Mouse (Mus musculus) CH12.LX (cell line): ENCODE measurements around the gene Ppp6r1. TPM values are rescaled to one million over a fixed set of nuclear protein-coding genes. Genes with fewer than 3 reads are reported as not detected.

Experiments used
- DNase-seq: peaks from one replicate; pipeline ENCODE4 v3.0.0-alpha.2; 2013; ENCODE audit errors: extremely low read depth
- H3K27ac ChIP-seq: 2 replicates; pipeline ENCODE4 v1.5.1; 2012; ENCODE audit warnings: low read depth, mild to moderate bottlenecking, control low read depth, moderate library complexity; ENCODE audit not compliant: insufficient read depth
- H3K27me3 ChIP-seq: replicated peaks from 2 replicates; pipeline ENCODE3; 2012; ENCODE audit warnings: inconsistent platforms
- H3K36me3 ChIP-seq, 2 experiments: replicated peaks in 1 of 2; 2 replicates each; pipeline versions ENCODE3 to v1.6.1; 2012; ENCODE audit warnings: inconsistent platforms in 1 of 2, low read length in 1 of 2, mild to moderate bottlenecking in 1 of 2, mixed read lengths in 1 of 2, moderate library complexity in 1 of 2; ENCODE audit not compliant: control insufficient read depth in 1 of 2, insufficient read depth in 1 of 2
- H3K4me1 ChIP-seq, 2 experiments: 2 replicates each; pipeline ENCODE4 v1.6.1; 2012; ENCODE audit warnings: inconsistent platforms in 1 of 2, moderate library complexity in 1 of 2; ENCODE audit not compliant: insufficient read depth in 2 of 2, control insufficient read depth in 1 of 2
- H3K4me2 ChIP-seq: 2 replicates; pipeline ENCODE4 v1.6.1; 2012; ENCODE audit warnings: low read depth, mild to moderate bottlenecking, control low read depth; ENCODE audit not compliant: poor library complexity, insufficient read depth, severe bottlenecking
- H3K4me3 ChIP-seq, 3 experiments: fragments of 150-350 bp in 1 of 3; sonication (generic) in 1 of 3; replicated peaks in 1 of 3; 2 replicates each; pipeline versions ENCODE3 to v1.5.1; 2011 to 2012; ENCODE audit warnings: low read depth in 2 of 3, low read length in 2 of 3, mild to moderate bottlenecking in 2 of 3, moderate library complexity in 2 of 3, control low read depth in 1 of 3, improper control_type of control experiment in 1 of 3, inconsistent platforms in 1 of 3, mixed read lengths in 1 of 3; ENCODE audit not compliant: poor library complexity in 1 of 3
- H3K79me2 ChIP-seq: replicated peaks from 2 replicates; pipeline ENCODE4 v1.6.1; 2012; ENCODE audit warnings: mild to moderate bottlenecking, moderate library complexity; ENCODE audit not compliant: control insufficient read depth, poor library complexity, insufficient read depth, severe bottlenecking; ENCODE audit errors: extremely low read depth
- H3K9ac ChIP-seq: 2 replicates; pipeline ENCODE4 v1.6.1; 2012; ENCODE audit warnings: low read depth, mild to moderate bottlenecking, control low read depth, moderate library complexity; ENCODE audit not compliant: insufficient read depth
- H3K9me3 ChIP-seq: replicated peaks from 2 replicates; pipeline ENCODE3; 2012; ENCODE audit warnings: low read length, inconsistent platforms, mixed read lengths
- BHLHE40 ChIP-seq: IDR thresholded peaks from 2 replicates; pipeline ENCODE4 v1.6.1; 2011; ENCODE audit warnings: mild to moderate bottlenecking, low read depth, low read length, improper control_type of control experiment
- CHD2 ChIP-seq: IDR thresholded peaks from 2 replicates; pipeline ENCODE4 v1.6.1; 2011; ENCODE audit warnings: low read length, improper control_type of control experiment
- CTCF ChIP-seq, 2 experiments: IDR thresholded peaks in 1 of 2; conservative IDR thresholded peaks in 1 of 2; 2 replicates each; pipeline ENCODE4 v1.5.1; 2011 to 2012; ENCODE audit warnings: low read depth in 2 of 2, low read length in 2 of 2, improper control_type of control experiment in 1 of 2, inconsistent platforms in 1 of 2, mild to moderate bottlenecking in 1 of 2, moderate library complexity in 1 of 2
- ELF1 ChIP-seq: IDR thresholded peaks from 2 replicates; pipeline ENCODE4 v1.6.1; 2014; ENCODE audit warnings: low read depth, mild to moderate bottlenecking, inconsistent platforms, low read length, improper control_type of control experiment
- GABPA ChIP-seq: IDR thresholded peaks from 2 replicates; pipeline ENCODE4 v1.6.1; 2012; ENCODE audit warnings: low read depth, low read length, improper control_type of control experiment, inconsistent platforms; ENCODE audit not compliant: insufficient replicate concordance
- IRF4 ChIP-seq: IDR thresholded peaks from 2 replicates; pipeline ENCODE4 v1.6.1; 2014; ENCODE audit warnings: low read depth, mild to moderate bottlenecking, inconsistent platforms, low read length, improper control_type of control experiment
- JUN ChIP-seq: IDR thresholded peaks from 2 replicates; pipeline ENCODE4 v1.6.1; 2011; ENCODE audit warnings: low read depth, mild to moderate bottlenecking, low read length, improper control_type of control experiment, moderate library complexity; ENCODE audit not compliant: insufficient read depth
- JUND ChIP-seq: conservative IDR thresholded peaks from 2 replicates; pipeline ENCODE4 v1.6.1; 2011; ENCODE audit warnings: low read depth, low read length, improper control_type of control experiment
- KAT2A ChIP-seq: IDR thresholded peaks from 2 replicates; pipeline ENCODE4 v1.6.1; 2012; ENCODE audit warnings: low read length, improper control_type of control experiment, inconsistent platforms; ENCODE audit not compliant: insufficient replicate concordance
- MAFK ChIP-seq: IDR thresholded peaks from 2 replicates; pipeline ENCODE4 v1.6.1; 2011; ENCODE audit warnings: low read length, improper control_type of control experiment; ENCODE audit not compliant: insufficient replicate concordance
- MAX ChIP-seq: IDR thresholded peaks from 2 replicates; pipeline ENCODE4 v1.6.1; 2011; ENCODE audit warnings: low read length, improper control_type of control experiment
- MAZ ChIP-seq: IDR thresholded peaks from 2 replicates; pipeline ENCODE4 v1.6.1; 2012; ENCODE audit warnings: low read depth, mild to moderate bottlenecking, inconsistent platforms, low read length, improper control_type of control experiment, moderate library complexity
- MXI1 ChIP-seq: IDR thresholded peaks from 2 replicates; pipeline ENCODE4 v1.6.1; 2011; ENCODE audit warnings: mild to moderate bottlenecking, low read depth, low read length, improper control_type of control experiment
- MYC ChIP-seq: IDR thresholded peaks from 2 replicates; pipeline ENCODE4 v1.6.1; 2011; ENCODE audit warnings: low read depth, mild to moderate bottlenecking, improper control_type of control experiment, low read length
- NRF1 ChIP-seq: IDR thresholded peaks from 2 replicates; pipeline ENCODE4 v1.6.1; 2014; ENCODE audit warnings: low read depth, mild to moderate bottlenecking, inconsistent platforms, low read length, improper control_type of control experiment, moderate library complexity
- PAX5 ChIP-seq: IDR thresholded peaks from 2 replicates; pipeline ENCODE4 v1.6.1; 2012; ENCODE audit warnings: low read length, inconsistent platforms, mixed read lengths
- POLR2A ChIP-seq: IDR thresholded peaks from 2 replicates; pipeline ENCODE4 v1.6.1; 2011; ENCODE audit warnings: low read depth, mild to moderate bottlenecking, improper control_type of control experiment, low read length
- POLR2AphosphoS2 ChIP-seq: IDR thresholded peaks from 2 replicates; pipeline ENCODE4 v1.6.1; 2011; ENCODE audit warnings: low read depth, low read length, improper control_type of control experiment
- RAD21 ChIP-seq: IDR thresholded peaks from 2 replicates; pipeline ENCODE4 v1.6.1; 2011; ENCODE audit warnings: low read depth, mild to moderate bottlenecking, low read length, improper control_type of control experiment, moderate library complexity
- RCOR1 ChIP-seq: conservative IDR thresholded peaks from 2 replicates; pipeline ENCODE4 v1.6.1; 2012; ENCODE audit warnings: low read depth, mild to moderate bottlenecking, inconsistent platforms, low read length, improper control_type of control experiment
- SIN3A ChIP-seq: IDR thresholded peaks from 2 replicates; pipeline ENCODE4 v1.6.1; 2012; ENCODE audit warnings: low read length, improper control_type of control experiment, inconsistent platforms
- SMC3 ChIP-seq: IDR thresholded peaks from 2 replicates; pipeline ENCODE4 v1.6.1; 2011; ENCODE audit warnings: low read depth, low read length, improper control_type of control experiment
- UBTF ChIP-seq: IDR thresholded peaks from 2 replicates; pipeline ENCODE4 v1.6.1; 2012; ENCODE audit warnings: low read depth, mild to moderate bottlenecking, inconsistent platforms, low read length, improper control_type of control experiment, moderate library complexity
- USF2 ChIP-seq: conservative IDR thresholded peaks from 2 replicates; pipeline ENCODE4 v1.6.1; 2011; ENCODE audit warnings: low read depth, low read length, improper control_type of control experiment
- ZC3H11A ChIP-seq: IDR thresholded peaks from 2 replicates; pipeline ENCODE4 v1.6.1; 2012; ENCODE audit warnings: low read depth, mild to moderate bottlenecking, inconsistent platforms, low read length, improper control_type of control experiment
- ZKSCAN1 ChIP-seq: IDR thresholded peaks from 2 replicates; pipeline ENCODE4 v1.6.1; 2012; ENCODE audit warnings: low read depth, inconsistent platforms, low read length, improper control_type of control experiment, borderline replicate concordance
- dilution Hi-C: fragments of 300-500 bp; cut with MboI; formaldehyde crosslinking; loops from 2 replicates; pipeline ENCODE4 v1.14.3; 2020; ENCODE audit warnings: low sequenced_read_pairs; ENCODE audit not compliant: extremely low pct_unique_long_range_greater_than_20kb, extremely low pct_ligation_motif_present
- in situ Hi-C: fragments of 300-500 bp; cut with MboI; formaldehyde crosslinking; loops from 3 replicates; pipeline ENCODE4 v1.14.3; 2019; ENCODE audit warnings: low sequenced_read_pairs, low pct_ligation_motif_present, low pct_unique_long_range_greater_than_20kb, mixed read lengths
- polyA plus RNA-seq: library from polyadenylated mRNA; unstranded; fragments of >175 nt; gene quantifications from 2 replicates; pipeline ENCODE4 v1.2.1, GENCODE M21; 2012; ENCODE audit warnings: low read depth; ENCODE audit not compliant: insufficient read length
- total RNA-seq, 2 experiments: library from RNA; depleted of rRNA; stranded (reverse); fragments of 300-350 nt in 1 of 2; fragments of >200 nt in 1 of 2; gene quantifications; 2 replicates each; pipeline ENCODE4 v1.2.3; 2012 to 2014

Ppp6r1 gene
- total and polyA plus RNA-seq, 3 experiments = 59.2 to 118 (median 85.6) TPM

DNA sequence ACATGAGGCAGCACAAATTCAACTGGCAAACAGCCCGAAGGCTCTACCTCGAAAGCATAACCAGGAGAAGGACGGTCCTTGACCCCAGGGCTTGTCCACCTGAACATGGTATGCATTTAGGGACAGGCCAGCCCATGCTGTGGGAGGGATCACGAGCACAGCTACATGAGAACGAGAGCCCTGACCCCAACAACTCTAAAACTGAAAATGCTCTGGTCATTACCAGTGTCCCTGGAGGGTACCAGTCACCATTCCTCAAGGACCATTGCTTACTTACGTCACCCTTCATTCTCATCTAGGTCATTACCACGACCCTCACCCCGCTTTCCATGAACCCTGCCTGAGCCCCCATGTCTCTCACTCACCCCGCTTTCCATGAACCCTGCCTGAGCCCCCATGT, 10.3 kb upstream of the Ppp6r1 start:
- no peak for DNase-seq
- Histone ChIP-seq H3K4me3 (no peak overlapping the region), H3K36me3 (peaks cover 65 to 87% of the 10 kb centered on the region in 2 experiments), H3K27ac (no peak overlapping the region), H3K9me3 (no peaks in the 10 kb centered on the region), H3K9ac (no peak overlapping the region), H3K79me2 (no peaks in the 10 kb centered on the region; the same call in 1 of the 2 replicates), H3K4me2 (no peak overlapping the region), H3K27me3 (no peaks in the 10 kb centered on the region), H3K4me1 (peaks cover 7 to 10% of the 10 kb centered on the region in 2 experiments)
- in situ Hi-C loops = no loop called here
- dilution Hi-C loops = no loop called here
- TF ChIP-seq USF2 (no peak), MXI1 (no peak), MYC (no peak), ELF1 (no peak)

- no peak overlapping the region for H3K27ac ChIP-seq
These were observed 9.7 kb upstream of the Ppp6r1 start for GRCm38 (mm10) chr7:4668506-4668905.

GRCm38 (mm10) chr7:4666871-4667270, 8.1 kb upstream of the Ppp6r1 start:
- H3K4me2 ChIP-seq = no peak overlapping the region
- H3K4me3 ChIP-seq = no peak overlapping the region
- dilution Hi-C loops = no loop called here
- no peaks in the 10 kb centered on the region; the same call in 1 of the 2 replicates for H3K79me2 ChIP-seq
- in situ Hi-C loops = no loop called here
- TF ChIP-seq IRF4 (no peak), POLR2A (no peak), POLR2AphosphoS2 (no peak), SIN3A (no peak), BHLHE40 (no peak), JUND (no peak), JUN (no peak), RAD21 (no peak), ELF1 (no peak), MXI1 (no peak), ZC3H11A (no peak), MAZ (no peak), ZKSCAN1 (no peak), CTCF (conservative IDR thresholded peaks at IDR 0.05 in 1 of 2, IDR thresholded peaks at IDR 0.05 in 1 of 2; ENCODE audit: low read depth in 2 of 2, low read length in 2 of 2) (no peak), RCOR1 (no peak), SMC3 (no peak), UBTF (no peak), MAFK (no peak), NRF1 (no peak)
- TF ChIP-seq, all 38 proteins: peak for 0
- H3K9ac ChIP-seq = no peak overlapping the region
- DNase-seq = no peak
- H3K4me1 ChIP-seq = peaks cover 19 to 27% of the 10 kb centered on the region in 2 experiments
- H3K9me3 ChIP-seq = no peaks in the 10 kb centered on the region
- H3K36me3 ChIP-seq = peaks cover 58 to 79% of the 10 kb centered on the region in 2 experiments
- H3K27me3 ChIP-seq = no peaks in the 10 kb centered on the region
- H3K27ac ChIP-seq = no peak overlapping the region

More at GRCm38 (mm10) chr7:4668506-4668905, 9.7 kb upstream of the Ppp6r1 start:
- Histone ChIP-seq H3K9me3 (no peaks in the 10 kb centered on the region), H3K4me1 (peaks cover 11 to 14% of the 10 kb centered on the region in 2 experiments), H3K79me2 (no peaks in the 10 kb centered on the region; the same call in 1 of the 2 replicates), H3K4me3 (no peak overlapping the region), H3K36me3 (peaks cover 64 to 83% of the 10 kb centered on the region in 2 experiments)
- in situ Hi-C loops (no loop called here), dilution Hi-C loops (no loop called here)
- no peak for DNase-seq
- TF ChIP-seq GABPA (no peak), PAX5 (no peak), MAX (no peak), KAT2A (no peak), BHLHE40 (no peak), CHD2 (no peak), JUN (no peak), SIN3A (no peak), SMC3 (no peak), MYC (no peak), ZC3H11A (no peak)
- TF ChIP-seq, all 38 proteins: peak for 0
- Histone ChIP-seq H3K9ac (no peak overlapping the region), H3K27me3 (no peaks in the 10 kb centered on the region), H3K4me2 (no peak overlapping the region)
